Mouse (Mus musculus) ovary, postnatal 10 days (tissue): ENCODE measurements around the gene H2-M11.

Experiments used
- DNase-seq: peaks from one replicate; pipeline ENCODE4 v3.0.0; 2022; ENCODE audit warnings: low spot score

Gene H2-M11

GRCm38 (mm10) chr17:36546775-36547174 lies at the start of gene H2-M11:
Gene H2-M11 (plus strand): TSS chr17:36547075.
- no peak for DNase-seq

GRCm38 (mm10) chr17:36500435-36500834 lies 46.4 kb upstream of the H2-M11 start:
- DNase-seq, result no peak

- DNase-seq, result no peak
These were observed 43.0 kb upstream of the H2-M11 start for GRCm38 (mm10) chr17:36503910-36504309.
